Mouse (Mus musculus) CH12.LX (cell line): ENCODE data around the gene Tgfa. TPM values are rescaled to one million over a fixed set of nuclear protein-coding genes. Genes with fewer than 3 reads are reported as not detected.

Source experiments
- DNase-seq: peaks from one replicate; pipeline ENCODE4 v3.0.0-alpha.2; 2013; ENCODE audit errors: extremely low read depth
- H3K27ac ChIP-seq: 2 replicates; pipeline ENCODE4 v1.5.1; 2012; ENCODE audit warnings: low read depth, mild to moderate bottlenecking, control low read depth, moderate library complexity; ENCODE audit not compliant: insufficient read depth
- H3K27me3 ChIP-seq: replicated peaks from 2 replicates; pipeline ENCODE3; 2012; ENCODE audit warnings: inconsistent platforms
- H3K36me3 ChIP-seq, 2 experiments: replicated peaks in 1 of 2; 2 replicates each; pipeline versions ENCODE3 to v1.6.1; 2012; ENCODE audit warnings: inconsistent platforms in 1 of 2, low read length in 1 of 2, mild to moderate bottlenecking in 1 of 2, mixed read lengths in 1 of 2, moderate library complexity in 1 of 2; ENCODE audit not compliant: control insufficient read depth in 1 of 2, insufficient read depth in 1 of 2
- H3K4me1 ChIP-seq, 2 experiments: 2 replicates each; pipeline ENCODE4 v1.6.1; 2012; ENCODE audit warnings: inconsistent platforms in 1 of 2, moderate library complexity in 1 of 2; ENCODE audit not compliant: insufficient read depth in 2 of 2, control insufficient read depth in 1 of 2
- H3K4me2 ChIP-seq: 2 replicates; pipeline ENCODE4 v1.6.1; 2012; ENCODE audit warnings: low read depth, mild to moderate bottlenecking, control low read depth; ENCODE audit not compliant: poor library complexity, insufficient read depth, severe bottlenecking
- H3K4me3 ChIP-seq, 3 experiments: fragments of 150-350 bp in 1 of 3; sonication (generic) in 1 of 3; replicated peaks in 1 of 3; 2 replicates each; pipeline versions ENCODE3 to v1.5.1; 2011 to 2012; ENCODE audit warnings: low read depth in 2 of 3, low read length in 2 of 3, mild to moderate bottlenecking in 2 of 3, moderate library complexity in 2 of 3, control low read depth in 1 of 3, improper control_type of control experiment in 1 of 3, inconsistent platforms in 1 of 3, mixed read lengths in 1 of 3; ENCODE audit not compliant: poor library complexity in 1 of 3
- H3K79me2 ChIP-seq: replicated peaks from 2 replicates; pipeline ENCODE4 v1.6.1; 2012; ENCODE audit warnings: mild to moderate bottlenecking, moderate library complexity; ENCODE audit not compliant: control insufficient read depth, poor library complexity, insufficient read depth, severe bottlenecking; ENCODE audit errors: extremely low read depth
- H3K9ac ChIP-seq: 2 replicates; pipeline ENCODE4 v1.6.1; 2012; ENCODE audit warnings: low read depth, mild to moderate bottlenecking, control low read depth, moderate library complexity; ENCODE audit not compliant: insufficient read depth
- H3K9me3 ChIP-seq: replicated peaks from 2 replicates; pipeline ENCODE3; 2012; ENCODE audit warnings: low read length, inconsistent platforms, mixed read lengths
- CHD1 ChIP-seq: IDR thresholded peaks from 2 replicates; pipeline ENCODE4 v1.6.1; 2012; ENCODE audit warnings: low read depth, low read length, improper control_type of control experiment, inconsistent platforms
- CHD2 ChIP-seq: IDR thresholded peaks from 2 replicates; pipeline ENCODE4 v1.6.1; 2011; ENCODE audit warnings: low read length, improper control_type of control experiment
- CTCF ChIP-seq, 2 experiments: IDR thresholded peaks in 1 of 2; conservative IDR thresholded peaks in 1 of 2; 2 replicates each; pipeline ENCODE4 v1.5.1; 2011 to 2012; ENCODE audit warnings: low read depth in 2 of 2, low read length in 2 of 2, improper control_type of control experiment in 1 of 2, inconsistent platforms in 1 of 2, mild to moderate bottlenecking in 1 of 2, moderate library complexity in 1 of 2
- EP300 ChIP-seq: IDR thresholded peaks from 2 replicates; pipeline ENCODE4 v1.6.1; 2011; ENCODE audit warnings: low read length, improper control_type of control experiment
- ETS1 ChIP-seq: conservative IDR thresholded peaks from 2 replicates; pipeline ENCODE4 v1.6.1; 2012; ENCODE audit warnings: low read depth, mild to moderate bottlenecking, inconsistent platforms, low read length, improper control_type of control experiment, moderate library complexity
- HCFC1 ChIP-seq: IDR thresholded peaks from 2 replicates; pipeline ENCODE4 v1.6.1; 2012; ENCODE audit warnings: low read depth, mild to moderate bottlenecking, inconsistent platforms, low read length, improper control_type of control experiment
- IRF4 ChIP-seq: IDR thresholded peaks from 2 replicates; pipeline ENCODE4 v1.6.1; 2014; ENCODE audit warnings: low read depth, mild to moderate bottlenecking, inconsistent platforms, low read length, improper control_type of control experiment
- MAFK ChIP-seq: IDR thresholded peaks from 2 replicates; pipeline ENCODE4 v1.6.1; 2011; ENCODE audit warnings: low read length, improper control_type of control experiment; ENCODE audit not compliant: insufficient replicate concordance
- MYC ChIP-seq: IDR thresholded peaks from 2 replicates; pipeline ENCODE4 v1.6.1; 2011; ENCODE audit warnings: low read depth, mild to moderate bottlenecking, improper control_type of control experiment, low read length
- NRF1 ChIP-seq: IDR thresholded peaks from 2 replicates; pipeline ENCODE4 v1.6.1; 2014; ENCODE audit warnings: low read depth, mild to moderate bottlenecking, inconsistent platforms, low read length, improper control_type of control experiment, moderate library complexity
- POLR2A ChIP-seq: IDR thresholded peaks from 2 replicates; pipeline ENCODE4 v1.6.1; 2011; ENCODE audit warnings: low read depth, mild to moderate bottlenecking, improper control_type of control experiment, low read length
- POLR2AphosphoS2 ChIP-seq: IDR thresholded peaks from 2 replicates; pipeline ENCODE4 v1.6.1; 2011; ENCODE audit warnings: low read depth, low read length, improper control_type of control experiment
- RAD21 ChIP-seq: IDR thresholded peaks from 2 replicates; pipeline ENCODE4 v1.6.1; 2011; ENCODE audit warnings: low read depth, mild to moderate bottlenecking, low read length, improper control_type of control experiment, moderate library complexity
- TBP ChIP-seq: conservative IDR thresholded peaks from 2 replicates; pipeline ENCODE4 v1.6.1; 2011; ENCODE audit warnings: low read depth, low read length, improper control_type of control experiment
- UBTF ChIP-seq: IDR thresholded peaks from 2 replicates; pipeline ENCODE4 v1.6.1; 2012; ENCODE audit warnings: low read depth, mild to moderate bottlenecking, inconsistent platforms, low read length, improper control_type of control experiment, moderate library complexity
- USF1 ChIP-seq: IDR thresholded peaks from 2 replicates; pipeline ENCODE4 v1.6.1; 2014; ENCODE audit warnings: low read depth, mild to moderate bottlenecking, inconsistent platforms, low read length, improper control_type of control experiment
- ZNF384 ChIP-seq: IDR thresholded peaks from 2 replicates; pipeline ENCODE4 v1.6.1; 2012; ENCODE audit warnings: low read depth, low read length, improper control_type of control experiment, inconsistent platforms
- dilution Hi-C: fragments of 300-500 bp; cut with MboI; formaldehyde crosslinking; loops from 2 replicates; pipeline ENCODE4 v1.14.3; 2020; ENCODE audit warnings: low sequenced_read_pairs; ENCODE audit not compliant: extremely low pct_unique_long_range_greater_than_20kb, extremely low pct_ligation_motif_present
- in situ Hi-C: fragments of 300-500 bp; cut with MboI; formaldehyde crosslinking; loops from 3 replicates; pipeline ENCODE4 v1.14.3; 2019; ENCODE audit warnings: low sequenced_read_pairs, low pct_ligation_motif_present, low pct_unique_long_range_greater_than_20kb, mixed read lengths
- polyA plus RNA-seq: library from polyadenylated mRNA; unstranded; fragments of >175 nt; gene quantifications from 2 replicates; pipeline ENCODE4 v1.2.1, GENCODE M21; 2012; ENCODE audit warnings: low read depth; ENCODE audit not compliant: insufficient read length
- total RNA-seq, 2 experiments: library from RNA; depleted of rRNA; stranded (reverse); fragments of 300-350 nt in 1 of 2; fragments of >200 nt in 1 of 2; gene quantifications; 2 replicates each; pipeline ENCODE4 v1.2.3; 2012 to 2014

The Tgfa gene
- total and polyA plus RNA-seq, 3 experiments, result not detected

DNA sequence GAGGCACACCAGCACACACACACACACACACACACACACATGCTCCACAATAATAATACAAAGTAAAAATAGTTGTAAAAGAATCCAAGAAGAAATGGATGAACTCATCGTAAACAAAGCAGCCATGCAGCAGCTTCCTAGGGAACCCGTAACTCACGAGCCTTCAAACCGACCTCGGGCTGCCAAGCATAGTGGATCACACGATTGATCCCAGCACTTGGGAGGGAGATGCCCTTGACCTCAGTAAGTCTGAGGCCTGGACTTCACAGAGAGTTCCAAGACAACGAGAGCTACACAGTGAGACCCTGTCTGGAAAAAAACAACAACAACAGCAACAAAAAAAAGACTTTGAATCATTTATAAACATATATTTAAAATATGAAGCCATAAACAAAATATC, 33.4 kb upstream of the Tgfa start:
- Histone ChIP-seq H3K27me3 (peaks cover 53% of the 10 kb centered on the region), H3K27ac (no peak overlapping the region), H3K36me3 (no peaks in the 10 kb centered on the region), H3K4me3 (no peak overlapping the region), H3K79me2 (no peaks in the 10 kb centered on the region), H3K4me2 (no peak overlapping the region), H3K4me1 (no peaks in the 10 kb centered on the region), H3K9me3 (peaks cover 5% of the 10 kb centered on the region), H3K9ac (no peak overlapping the region)
- no peak for DNase-seq
- dilution Hi-C loops, result no loop called here
- no peak for TF ChIP-seq MAFK
- TF ChIP-seq MYC, result no peak
- no peak for TF ChIP-seq RAD21
- no peak for TF ChIP-seq TBP
- TF ChIP-seq CHD2, result no peak
- no peak for TF ChIP-seq POLR2AphosphoS2
- no peak for TF ChIP-seq ZNF384
- TF ChIP-seq IRF4, result no peak
- in situ Hi-C loops, result no loop called here

DNA sequence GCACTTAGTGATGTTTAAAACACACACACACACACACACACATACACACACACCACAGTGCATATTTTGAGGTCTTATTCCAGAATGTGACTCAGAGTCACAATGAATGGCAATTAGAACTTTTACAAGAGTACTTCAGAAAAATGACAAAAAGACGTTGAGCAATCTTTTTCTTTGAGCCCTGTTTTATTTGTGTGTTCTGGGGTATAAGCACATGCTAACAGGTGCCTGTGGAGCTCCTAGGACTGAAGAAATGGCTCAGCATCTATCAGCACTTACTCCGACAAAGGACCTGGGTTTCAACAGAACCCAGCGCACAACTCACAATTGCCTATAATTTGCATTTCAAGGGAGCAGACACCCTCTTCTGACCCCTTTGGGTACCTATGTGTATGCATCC, 31.0 kb upstream of the Tgfa start:
- Histone ChIP-seq H3K27ac (no peak overlapping the region), H3K9me3 (no peaks in the 10 kb centered on the region), H3K36me3 (no peaks in the 10 kb centered on the region), H3K4me1 (no peaks in the 10 kb centered on the region), H3K4me2 (no peak overlapping the region), H3K9ac (no peak overlapping the region), H3K4me3 (no peak overlapping the region), H3K79me2 (no peaks in the 10 kb centered on the region), H3K27me3 (peaks cover 64% of the 10 kb centered on the region)
- no peak for TF ChIP-seq USF1
- TF ChIP-seq ETS1, result no peak
- TF ChIP-seq NRF1, result no peak
- no peak for TF ChIP-seq CTCF (conservative IDR thresholded peaks at IDR 0.05 in 1 of 2, IDR thresholded peaks at IDR 0.05 in 1 of 2; ENCODE audit: low read depth in 2 of 2, low read length in 2 of 2)
- TF ChIP-seq POLR2A, result no peak
- TF ChIP-seq UBTF, result no peak
- TF ChIP-seq CHD1, result no peak
- TF ChIP-seq HCFC1, result no peak
- no peak for TF ChIP-seq RAD21
- TF ChIP-seq EP300, result no peak
- dilution Hi-C loops, result no loop called here
- no peak for DNase-seq
- in situ Hi-C loops, result no loop called here

GRCm38 (mm10) chr6:86166426-86166825, 28.6 kb upstream of the Tgfa start:
- H3K4me2 ChIP-seq, result no peak overlapping the region
- dilution Hi-C loops, result no loop called here
- TF ChIP-seq UBTF, result no peak
- TF ChIP-seq EP300, result no peak
- no peak for TF ChIP-seq POLR2A
- TF ChIP-seq, all 38 proteins: peak for 0
- no peak overlapping the region for H3K4me3 ChIP-seq
- DNase-seq, result no peak
- in situ Hi-C loops, result no loop called here
- no peaks in the 10 kb centered on the region for H3K4me1 ChIP-seq
- no peaks in the 10 kb centered on the region for H3K36me3 ChIP-seq
- H3K9me3 ChIP-seq, result no peaks in the 10 kb centered on the region
- H3K27me3 ChIP-seq, result peaks cover 59% of the 10 kb centered on the region
- no peaks in the 10 kb centered on the region for H3K79me2 ChIP-seq
- no peak overlapping the region for H3K9ac ChIP-seq
- no peak overlapping the region for H3K27ac ChIP-seq
